Mouse (Mus musculus): Measurements from ENCODE around the gene Traf3ip3. TPM values are rescaled to one million over a fixed set of nuclear protein-coding genes. Genes with fewer than 3 reads are reported as not detected.

Traf3ip3 gene
- polyA plus RNA-seq, 1 experiment: 142 TPM

GRCm38 (mm10) chr1:193191675-193192283 is 9.7 kb downstream of the Traf3ip3 start:
- peak overlapping the region; percentile 20; the same call in 1 of the 2 replicates for H3K27ac ChIP-seq (ENCODE audit: control insufficient read depth, insufficient read depth, low read length)

GRCm38 (mm10) chr1:193189771-193190170 is 11.7 kb downstream of the Traf3ip3 start:
- TF ChIP-seq POLR2A (IDR thresholded peaks at IDR 0.05; ENCODE audit: control insufficient read depth, extremely low read depth, insufficient read depth, low read length, poor library complexity) (no peak), CTCF (IDR thresholded peaks at IDR 0.05; ENCODE audit: borderline replicate concordance, control insufficient read depth, extremely low read depth, insufficient read depth, low read length, poor library complexity) (no peak)
- peak overlapping the region; percentile 91 for H3K27ac ChIP-seq (ENCODE audit: control insufficient read depth, insufficient read depth, low read length)
- H3K4me1 ChIP-seq (replicated peaks; ENCODE audit: control insufficient read depth, insufficient read depth, low read length): peaks cover 34% of the 10 kb centered on the region
- H3K27me3 ChIP-seq (ENCODE audit: control insufficient read depth, insufficient read depth, low read length): no peaks in the 10 kb centered on the region
- peaks cover 96% of the 10 kb centered on the region for H3K36me3 ChIP-seq (ENCODE audit: control insufficient read depth, insufficient read depth, low read length)
- H3K4me3 ChIP-seq (ENCODE audit: control insufficient read depth, insufficient read depth, low read length): no peak overlapping the region
- WGBS: 64% methylated on average over 3 of the region's 3 CpGs
- no peak for DNase-seq

More at GRCm38 (mm10) chr1:193191675-193192283, 9.7 kb downstream of the Traf3ip3 start:
- H3K4me1 ChIP-seq (replicated peaks; ENCODE audit: control insufficient read depth, insufficient read depth, low read length): peaks cover 36% of the 10 kb centered on the region
- H3K27me3 ChIP-seq (ENCODE audit: control insufficient read depth, insufficient read depth, low read length): no peaks in the 10 kb centered on the region
- 79% methylated on average over 7 of the region's 7 CpGs for WGBS
- DNase-seq: no peak
- no peak for TF ChIP-seq POLR2A (IDR thresholded peaks at IDR 0.05; ENCODE audit: control insufficient read depth, extremely low read depth, insufficient read depth, low read length, poor library complexity)
- TF ChIP-seq CTCF (IDR thresholded peaks at IDR 0.05; ENCODE audit: borderline replicate concordance, control insufficient read depth, extremely low read depth, insufficient read depth, low read length, poor library complexity): no peak
- H3K4me3 ChIP-seq (ENCODE audit: control insufficient read depth, insufficient read depth, low read length): no peak overlapping the region
- peaks cover 96% of the 10 kb centered on the region for H3K36me3 ChIP-seq (ENCODE audit: control insufficient read depth, insufficient read depth, low read length)

- TF ChIP-seq POLR2A (IDR thresholded peaks at IDR 0.05; ENCODE audit: control insufficient read depth, extremely low read depth, insufficient read depth, low read length, poor library complexity) (no peak), CTCF (IDR thresholded peaks at IDR 0.05; ENCODE audit: borderline replicate concordance, control insufficient read depth, extremely low read depth, insufficient read depth, low read length, poor library complexity) (no peak)
- H3K27ac ChIP-seq (ENCODE audit: control insufficient read depth, insufficient read depth, low read length): peak overlapping the region; percentile 91
- H3K27me3 ChIP-seq (ENCODE audit: control insufficient read depth, insufficient read depth, low read length): no peaks in the 10 kb centered on the region
- H3K4me3 ChIP-seq (ENCODE audit: control insufficient read depth, insufficient read depth, low read length): no peak overlapping the region
- 43% methylated on average over 9 of the region's 9 CpGs for WGBS
- DNase-seq: peak; percentile 63
- H3K36me3 ChIP-seq (ENCODE audit: control insufficient read depth, insufficient read depth, low read length): peaks cover 96% of the 10 kb centered on the region
- peaks cover 34% of the 10 kb centered on the region for H3K4me1 ChIP-seq (replicated peaks; ENCODE audit: control insufficient read depth, insufficient read depth, low read length)
Observed at GRCm38 (mm10) chr1:193189151-193189621, 12.3 kb downstream of the Traf3ip3 start.

GRCm38 (mm10) chr1:193188257-193188656 is 13.2 kb downstream of the Traf3ip3 start:
- no peak overlapping the region; the same call in 1 of the 2 replicates for H3K27ac ChIP-seq (ENCODE audit: control insufficient read depth, insufficient read depth, low read length)

DNA sequence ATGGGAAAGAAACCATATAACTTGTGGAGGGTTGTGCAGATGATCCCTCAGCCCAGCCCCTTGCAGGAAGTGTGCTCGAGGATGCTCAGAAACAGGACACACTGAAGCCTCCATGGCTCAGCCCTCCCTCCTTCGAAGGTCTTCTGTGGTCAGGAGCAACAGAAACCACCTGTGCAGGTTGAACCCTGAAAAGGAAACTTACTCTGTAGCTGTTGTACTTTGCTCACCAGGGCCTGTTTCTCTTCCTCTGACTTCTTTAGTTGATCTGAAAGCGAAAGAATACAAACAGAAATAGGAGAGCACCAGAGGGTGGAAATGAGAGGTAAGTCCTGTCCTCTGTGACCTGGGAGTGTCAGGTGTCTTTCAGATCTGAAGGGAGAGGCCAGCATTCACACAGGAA is 20.4 kb downstream of the Traf3ip3 start:
- no peaks in the 10 kb centered on the region for H3K27me3 ChIP-seq (ENCODE audit: control insufficient read depth, insufficient read depth, low read length)
- H3K36me3 ChIP-seq (ENCODE audit: control insufficient read depth, insufficient read depth, low read length): peaks cover 75% of the 10 kb centered on the region
- peak overlapping the region; percentile 86 for H3K27ac ChIP-seq (ENCODE audit: control insufficient read depth, insufficient read depth, low read length)
- H3K4me3 ChIP-seq (ENCODE audit: control insufficient read depth, insufficient read depth, low read length): no peak overlapping the region
- WGBS: 18% methylated on average over 3 of the region's 3 CpGs
- no peak for TF ChIP-seq POLR2A (IDR thresholded peaks at IDR 0.05; ENCODE audit: control insufficient read depth, extremely low read depth, insufficient read depth, low read length, poor library complexity)
- TF ChIP-seq CTCF (IDR thresholded peaks at IDR 0.05; ENCODE audit: borderline replicate concordance, control insufficient read depth, extremely low read depth, insufficient read depth, low read length, poor library complexity): no peak
- H3K4me1 ChIP-seq (replicated peaks; ENCODE audit: control insufficient read depth, insufficient read depth, low read length): peaks cover 10% of the 10 kb centered on the region
- DNase-seq: no peak

More at GRCm38 (mm10) chr1:193188257-193188656, 13.2 kb downstream of the Traf3ip3 start:
- peaks cover 34% of the 10 kb centered on the region for H3K4me1 ChIP-seq (replicated peaks; ENCODE audit: control insufficient read depth, insufficient read depth, low read length)
- TF ChIP-seq CTCF (IDR thresholded peaks at IDR 0.05; ENCODE audit: borderline replicate concordance, control insufficient read depth, extremely low read depth, insufficient read depth, low read length, poor library complexity) (no peak), POLR2A (IDR thresholded peaks at IDR 0.05; ENCODE audit: control insufficient read depth, extremely low read depth, insufficient read depth, low read length, poor library complexity) (no peak)
- no peaks in the 10 kb centered on the region for H3K27me3 ChIP-seq (ENCODE audit: control insufficient read depth, insufficient read depth, low read length)
- no peak overlapping the region for H3K4me3 ChIP-seq (ENCODE audit: control insufficient read depth, insufficient read depth, low read length)
- peaks cover 96% of the 10 kb centered on the region for H3K36me3 ChIP-seq (ENCODE audit: control insufficient read depth, insufficient read depth, low read length)
- 93% methylated on average over 6 of the region's 6 CpGs for WGBS
- no peak for DNase-seq

DNA sequence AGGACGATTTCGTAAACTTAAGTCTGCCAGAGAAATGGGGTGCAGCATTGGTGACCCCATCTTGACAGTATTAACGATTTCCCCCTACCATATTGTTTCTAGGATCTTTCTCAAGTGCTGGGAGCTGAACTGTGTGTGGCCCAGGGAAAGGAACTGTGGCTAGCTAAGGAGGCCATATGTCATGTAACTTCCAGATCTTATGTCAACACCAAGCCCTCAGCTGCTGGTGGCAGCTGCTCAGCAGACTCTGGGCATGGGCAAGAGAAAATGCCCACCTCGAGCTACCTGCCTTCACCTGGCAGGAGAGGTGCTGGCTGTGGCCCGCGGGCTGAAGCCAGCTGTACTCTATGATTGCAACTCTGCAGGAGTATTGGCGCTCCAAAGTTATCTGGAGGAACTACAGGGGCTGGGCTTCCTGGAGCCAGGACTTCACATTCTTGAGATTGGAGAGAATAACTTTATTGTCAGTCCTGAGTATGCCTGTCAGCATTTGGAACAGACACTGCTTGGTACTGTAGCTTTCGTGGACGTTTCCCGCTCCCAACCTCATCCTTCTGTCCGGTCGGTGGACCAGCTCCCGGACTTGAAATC is 27.3 kb downstream of the Traf3ip3 start:
- H3K27me3 ChIP-seq (ENCODE audit: control insufficient read depth, insufficient read depth, low read length): no peaks in the 10 kb centered on the region
- H3K4me1 ChIP-seq (replicated peaks; ENCODE audit: control insufficient read depth, insufficient read depth, low read length): peaks cover 19% of the 10 kb centered on the region
- WGBS: 84% methylated on average over 13 of the region's 13 CpGs
- no peak overlapping the region for H3K4me3 ChIP-seq (ENCODE audit: control insufficient read depth, insufficient read depth, low read length)
- peaks cover 11% of the 10 kb centered on the region for H3K36me3 ChIP-seq (ENCODE audit: control insufficient read depth, insufficient read depth, low read length)
- peak overlapping the region; percentile 84 for H3K27ac ChIP-seq (ENCODE audit: control insufficient read depth, insufficient read depth, low read length)
- peak; percentile 16 for DNase-seq
- TF ChIP-seq CTCF (IDR thresholded peaks at IDR 0.05; ENCODE audit: borderline replicate concordance, control insufficient read depth, extremely low read depth, insufficient read depth, low read length, poor library complexity) (no peak), POLR2A (IDR thresholded peaks at IDR 0.05; ENCODE audit: control insufficient read depth, extremely low read depth, insufficient read depth, low read length, poor library complexity) (no peak)
